Mouse (Mus musculus) embryonic facial prominence, embryonic 14.5 days (tissue): ENCODE results near the gene Zfp65. TPM values are rescaled to one million over a fixed set of nuclear protein-coding genes. Genes with fewer than 3 reads are reported as not detected.
"Not testable (repeated sequence)": the region's sequence is repeated elsewhere in the genome, so short reads cannot be mapped to it uniquely, and the experiment has no call there.

Source experiments
- ATAC-seq: fragments of 200-750 bp; cut with Nextera tagmentation; 2 replicates; pipeline ENCODE4 v1.8.0; 2017; ENCODE audit warnings: low read depth, moderate number of reproducible peaks, moderate TSS enrichment
- DNase-seq: peaks from one replicate; pipeline ENCODE4 v3.0.0-alpha.2; 2015; ENCODE audit warnings: low spot score
- H3K27ac ChIP-seq: fragments of 300-500 bp; sonication (generic); replicated peaks from 2 replicates; pipeline ENCODE4 v1.5.1; 2014; ENCODE audit warnings: low read depth, mild to moderate bottlenecking, low read length, moderate library complexity
- H3K27me3 ChIP-seq: fragments of 300-500 bp; sonication (generic); replicated peaks from 2 replicates; pipeline ENCODE4 v1.6.1; 2014; ENCODE audit warnings: low read length; ENCODE audit not compliant: control insufficient read depth, insufficient read depth
- H3K36me3 ChIP-seq: fragments of 300-500 bp; sonication (generic); 2 replicates; pipeline ENCODE4 v1.6.1; 2014; ENCODE audit warnings: low read length, mixed read lengths; ENCODE audit not compliant: control insufficient read depth, insufficient read depth
- H3K4me1 ChIP-seq: fragments of 300-500 bp; sonication (generic); 2 replicates; pipeline ENCODE4 v1.6.1; 2014; ENCODE audit warnings: antibody characterized with exemption, low read length; ENCODE audit not compliant: control insufficient read depth, insufficient read depth
- H3K4me2 ChIP-seq: fragments of 300-500 bp; sonication (generic); 2 replicates; pipeline ENCODE4 v1.6.1; 2014; ENCODE audit warnings: low read depth, mild to moderate bottlenecking, low read length, moderate library complexity, mixed read lengths
- H3K4me3 ChIP-seq: fragments of 300-500 bp; sonication (generic); 2 replicates; pipeline ENCODE4 v1.5.1; 2014; ENCODE audit warnings: low read depth, mild to moderate bottlenecking, low read length
- H3K9ac ChIP-seq: fragments of 300-500 bp; sonication (generic); 2 replicates; pipeline ENCODE4 v1.6.1; 2014; ENCODE audit warnings: low read depth, mild to moderate bottlenecking, low read length, moderate library complexity, mixed read lengths
- H3K9me3 ChIP-seq: fragments of 300-500 bp; sonication (generic); 2 replicates; pipeline ENCODE4 v1.6.1; 2016; ENCODE audit warnings: low read length; ENCODE audit not compliant: control insufficient read depth
- WGBS: fragments of 180-500 bp; shearing (Covaris S2); extraction: QIAGEN DNeasy Blood & Tissue Kit; methylation state at CpG from one replicate; pipeline ENCODE4 v1.1.7; 2014; 5-methylcytosine and 5-hydroxymethylcytosine counted together
- polyA plus RNA-seq: library from polyadenylated mRNA; unstranded; fragments of >200 nt; fragmentation: Nextera tagmentation; extraction: Ambion mirVana; gene quantifications from 2 replicates; pipeline ENCODE4 v1.2.1, GENCODE M21; 2014

Gene Zfp65
- polyA plus RNA-seq = 3.5 TPM in 2 replicates

DNA sequence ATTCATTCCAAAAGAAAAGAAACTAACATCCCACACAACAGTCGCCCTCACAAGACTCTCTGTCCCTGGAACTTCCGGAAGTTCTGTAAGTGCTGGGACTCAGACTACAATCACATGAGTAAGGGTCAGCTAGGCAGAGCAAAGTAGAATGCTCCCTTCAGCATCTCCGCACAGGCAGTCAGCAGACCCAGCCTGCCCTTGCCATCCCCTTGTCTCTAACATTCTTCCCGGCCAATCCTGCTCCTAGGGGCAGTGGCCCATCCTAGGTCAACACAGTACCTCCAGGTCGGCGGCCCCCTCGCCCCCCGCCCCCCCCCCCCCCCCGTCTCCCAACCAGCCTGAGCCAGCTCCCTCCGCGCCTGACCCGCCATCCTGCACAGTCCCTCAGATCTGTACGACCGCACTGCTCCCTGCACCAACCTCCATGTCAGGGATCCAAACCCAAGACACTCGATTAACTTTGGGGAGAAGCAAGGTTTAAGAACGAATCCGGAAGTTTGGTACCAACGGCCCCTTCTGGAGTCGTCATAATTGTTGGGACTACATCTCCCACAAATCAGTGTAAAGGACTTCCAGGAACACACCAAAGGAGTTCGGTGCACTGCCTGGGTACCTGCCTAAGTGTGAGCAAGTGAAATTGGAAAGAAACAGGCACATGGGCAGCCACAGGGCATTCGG, at the start of gene Zfp65:
Gene Zfp65, minus strand, starts transcription at position 533 of the 678 bp plus-strand sequence.
- no peaks in the 10 kb centered on the region for H3K36me3 ChIP-seq
- DNase-seq (peak; percentile 90), ATAC-seq (peak; percentile 92)
- H3K9me3 ChIP-seq = peaks cover 7% of the 10 kb centered on the region
- H3K27ac ChIP-seq = no peak within 1 kb of the TSS
- peak within 1 kb of the TSS; percentile 66 for H3K4me2 ChIP-seq
- peak within 1 kb of the TSS; percentile 58 for H3K4me3 ChIP-seq
- H3K4me1 ChIP-seq = peaks cover 4% of the 10 kb centered on the region; the same call in 1 of the 2 replicates
- H3K9ac ChIP-seq = peak within 1 kb of the TSS; percentile 80
- WGBS = 1% methylated on average over 14 of the region's 21 CpGs
- H3K27me3 ChIP-seq = no peaks in the 10 kb centered on the region

GRCm38 (mm10) chr13:67763031-67763768, 34.2 kb upstream of the Zfp65 start:
- no peak overlapping the region for H3K27ac ChIP-seq
- no peak overlapping the region for H3K4me3 ChIP-seq
- no peak overlapping the region for H3K9ac ChIP-seq
- H3K4me1 ChIP-seq = no peaks in the 10 kb centered on the region
- no peaks in the 10 kb centered on the region for H3K27me3 ChIP-seq
- ATAC-seq = no peak
- no peaks in the 10 kb centered on the region for H3K9me3 ChIP-seq
- no peaks in the 10 kb centered on the region for H3K36me3 ChIP-seq
- no peak overlapping the region for H3K4me2 ChIP-seq
- 80% methylated on average over 2 of the region's 2 CpGs for WGBS
- no peak for DNase-seq

- WGBS = 75% methylated on average over 1 of the region's 1 CpGs
- H3K27me3 ChIP-seq = no peaks in the 10 kb centered on the region
Observed at GRCm38 (mm10) chr13:67759966-67760365, 31.0 kb upstream of the Zfp65 start.

GRCm38 (mm10) chr13:67755761-67756160, 26.8 kb upstream of the Zfp65 start:
- Histone ChIP-seq H3K4me2 (peak overlapping the region; percentile 60; the same call in 1 of the 2 replicates), H3K27ac (no peak overlapping the region), H3K9ac (no peak overlapping the region), H3K36me3 (peaks cover 6% of the 10 kb centered on the region; the same call in 1 of the 2 replicates), H3K4me1 (peaks cover 6% of the 10 kb centered on the region; the same call in 1 of the 2 replicates), H3K27me3 (no peaks in the 10 kb centered on the region), H3K4me3 (peak overlapping the region; percentile 70; the same call in 1 of the 2 replicates), H3K9me3 (no peaks in the 10 kb centered on the region)
- DNase-seq (no peak), ATAC-seq (no peak)
- 85% methylated on average over 6 of the region's 6 CpGs for WGBS

More at GRCm38 (mm10) chr13:67759966-67760365, 31.0 kb upstream of the Zfp65 start:
- H3K4me2 ChIP-seq = no peak overlapping the region
- no peak for DNase-seq
- H3K36me3 ChIP-seq = no peaks in the 10 kb centered on the region
- no peaks in the 10 kb centered on the region for H3K9me3 ChIP-seq
- no peak overlapping the region for H3K9ac ChIP-seq
- no peak for ATAC-seq
- no peak overlapping the region for H3K27ac ChIP-seq
- 0 out of 2 replicates have a peak, but pooled peaks cover 3% of the 10 kb centered on the region for H3K4me1 ChIP-seq
- H3K4me3 ChIP-seq = no peak overlapping the region

DNA sequence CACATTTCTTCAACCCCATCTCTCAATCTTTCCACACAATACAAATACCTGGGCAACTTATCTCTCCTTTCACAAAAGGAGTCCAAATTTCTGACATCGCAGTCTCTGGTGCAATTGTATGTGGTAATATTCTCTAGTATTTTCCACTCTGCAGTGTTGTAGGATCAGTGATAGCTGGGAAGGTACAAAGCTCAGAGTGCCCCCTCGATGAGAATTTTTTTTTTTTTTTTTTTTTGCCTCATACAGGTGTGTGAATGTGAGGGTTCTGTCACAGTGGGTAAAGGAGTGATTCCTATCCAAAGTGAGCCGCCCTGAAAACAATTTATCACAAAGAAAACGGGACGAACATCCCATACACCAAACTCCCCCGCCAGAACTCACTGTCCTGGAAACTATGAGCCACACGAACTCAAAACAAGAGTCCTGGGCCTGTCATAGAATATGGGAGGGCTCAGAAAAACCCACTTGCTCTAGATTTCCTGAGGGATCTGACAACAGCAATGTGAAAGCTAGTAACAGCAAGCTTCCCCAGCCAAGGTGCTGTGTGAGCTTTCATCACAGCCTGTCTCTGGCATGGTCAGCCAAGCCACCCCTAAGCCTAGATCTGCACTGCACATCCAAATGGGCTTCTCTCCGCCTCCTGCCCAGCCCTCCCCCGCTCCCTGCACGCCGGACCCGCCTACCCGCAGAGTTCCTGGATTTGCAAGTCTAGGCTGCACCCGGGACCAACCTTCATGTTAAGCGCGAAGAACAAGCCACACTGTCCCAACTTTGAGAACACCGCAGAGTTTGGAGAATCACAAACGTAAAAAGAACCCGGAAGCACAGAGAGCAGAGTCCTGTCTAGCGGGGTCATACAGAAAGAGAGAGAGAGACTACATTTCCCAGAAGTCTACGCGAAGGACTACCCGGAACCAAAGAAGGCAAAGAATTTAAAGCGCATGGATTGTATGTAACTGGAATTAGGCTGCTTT, 25.6 kb upstream of the Zfp65 start, which contains the start of gene Zfp85:
Gene Zfp85, minus strand, starts transcription at position 896 of the 974 bp plus-strand sequence.
- peak within 1 kb of the TSS; percentile 70 for H3K4me3 ChIP-seq
- H3K9me3 ChIP-seq = no peaks in the 10 kb centered on the region
- H3K36me3 ChIP-seq = peaks cover 6% of the 10 kb centered on the region; the same call in 1 of the 2 replicates
- 7% methylated on average over 24 of the region's 24 CpGs for WGBS
- no peaks in the 10 kb centered on the region for H3K27me3 ChIP-seq
- H3K27ac ChIP-seq = peak within 1 kb of the TSS; percentile 83
- H3K9ac ChIP-seq = peak within 1 kb of the TSS; percentile 71
- H3K4me1 ChIP-seq = peaks cover 6% of the 10 kb centered on the region; the same call in 1 of the 2 replicates
- H3K4me2 ChIP-seq = peak within 1 kb of the TSS; percentile 60
- DNase-seq (peak; percentile 88), ATAC-seq (peak; percentile 95)

DNA sequence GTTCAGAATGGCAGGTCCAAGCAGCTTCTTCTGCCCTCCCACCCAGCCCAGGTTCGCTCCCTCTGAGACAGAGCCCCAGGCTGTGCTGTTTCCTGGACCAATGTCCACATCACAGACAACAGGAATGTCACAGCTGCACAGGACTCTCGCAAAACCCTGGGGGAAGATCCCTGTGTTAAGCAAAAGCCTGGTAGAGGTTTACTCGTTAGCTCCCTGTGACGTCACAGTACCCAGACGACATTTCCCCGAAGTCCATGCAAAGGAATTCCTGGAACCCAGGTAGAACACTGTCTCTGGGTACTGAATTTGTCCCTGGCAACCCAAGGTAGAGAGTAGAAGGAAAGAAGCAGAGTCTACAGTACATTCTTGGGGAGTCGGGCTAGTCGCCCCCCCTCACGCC, 14.9 kb upstream of the Zfp65 start:
- Histone ChIP-seq H3K36me3 (peaks cover 11% of the 10 kb centered on the region), H3K4me2 (no peak overlapping the region), H3K27ac (no peak overlapping the region), H3K9ac (no peak overlapping the region), H3K9me3 (peaks cover 8% of the 10 kb centered on the region), H3K27me3 (no peaks in the 10 kb centered on the region), H3K4me1 (no peaks in the 10 kb centered on the region), H3K4me3 (no peak overlapping the region)
- 92% methylated on average over 9 of the region's 9 CpGs for WGBS
- DNase-seq = no peak
- ATAC-seq = no peak

DNA sequence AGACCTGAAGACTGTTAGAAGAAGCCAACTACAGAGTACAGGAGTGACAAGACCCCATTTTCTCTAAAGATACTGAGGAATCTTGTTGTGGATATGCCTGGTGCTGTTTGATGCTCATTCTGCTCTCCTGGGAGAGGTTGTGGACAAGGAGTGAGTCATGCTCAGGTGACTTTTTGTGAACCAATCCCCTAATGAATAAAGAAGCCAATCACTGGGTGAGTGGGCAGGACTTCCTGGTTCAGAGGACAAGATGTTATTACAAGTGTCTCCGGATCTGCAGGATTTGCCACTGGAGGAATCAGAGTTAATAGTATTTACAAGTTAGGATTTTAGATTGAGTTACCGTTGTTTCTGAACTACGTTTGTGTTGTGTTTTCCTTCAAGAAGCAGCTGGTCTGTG, 14.0 kb upstream of the Zfp65 start:
- ATAC-seq (no peak), DNase-seq (no peak)
- H3K4me1 ChIP-seq = no peaks in the 10 kb centered on the region
- H3K9ac ChIP-seq = no peak overlapping the region
- WGBS = 89% methylated on average over 3 of the region's 3 CpGs
- no peak overlapping the region for H3K4me3 ChIP-seq
- H3K27ac ChIP-seq = no peak overlapping the region
- H3K36me3 ChIP-seq = peaks cover 1% of the 10 kb centered on the region
- H3K27me3 ChIP-seq = no peaks in the 10 kb centered on the region
- H3K9me3 ChIP-seq = peaks cover 1% of the 10 kb centered on the region
- no peak overlapping the region for H3K4me2 ChIP-seq

GRCm38 (mm10) chr13:67734391-67734790, 5.4 kb upstream of the Zfp65 start:
- H3K4me1 ChIP-seq, H3K27me3 ChIP-seq, H3K4me2 ChIP-seq, ATAC-seq, H3K36me3 ChIP-seq, H3K4me3 ChIP-seq, H3K27ac ChIP-seq, H3K9ac ChIP-seq, DNase-seq: not testable (repeated sequence)
- WGBS = 96% methylated on average over 9 of the region's 9 CpGs
- peaks cover 20% of the 10 kb centered on the region for H3K9me3 ChIP-seq
